Mouse (Mus musculus): ENCODE measurements around the gene Pts.

DNA sequence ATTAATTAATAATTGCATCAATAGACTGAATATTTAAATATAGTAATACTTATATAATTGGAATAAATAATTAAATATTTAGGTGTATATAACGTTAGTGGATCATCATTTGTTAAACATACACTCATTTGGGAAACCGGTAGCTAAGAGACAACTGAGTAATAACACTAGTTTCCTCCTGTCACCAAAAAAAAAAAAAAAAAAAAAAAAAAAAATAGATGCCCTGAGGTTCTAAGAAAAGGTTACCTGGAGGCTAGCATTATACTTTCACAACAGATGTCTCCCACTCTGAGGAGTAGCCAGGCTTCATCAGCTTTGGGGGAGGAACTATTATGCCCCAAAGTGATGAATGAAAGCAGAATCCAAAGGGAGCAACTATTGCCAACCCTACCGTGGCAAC lies 28.7 kb downstream of the Pts start:
- no peak for TF ChIP-seq CTCF (IDR thresholded peaks at IDR 0.05)
- no peak for TF ChIP-seq POLR2A (IDR thresholded peaks at IDR 0.05; ENCODE audit: insufficient read depth, low read depth, low read length)
